Mouse (Mus musculus): ENCODE results near the gene Samd4b.

Gene Samd4b

GRCm38 (mm10) chr7:28587644-28588043 lies 10.3 kb downstream of the Samd4b start:
- peak; percentile 63 to 76 for DNase-seq

- DNase-seq: peak; percentile 48 to 65
Observed at GRCm38 (mm10) chr7:28586663-28587411, 11.1 kb downstream of the Samd4b start.

- no peak for DNase-seq
Observed at GRCm38 (mm10) chr7:28585001-28585400, 12.9 kb downstream of the Samd4b start.

- no peak for DNase-seq
Observed at GRCm38 (mm10) chr7:28584468-28584867, 13.5 kb downstream of the Samd4b start.

GRCm38 (mm10) chr7:28583570-28584344 lies 14.2 kb downstream of the Samd4b start:
- no peak for DNase-seq

GRCm38 (mm10) chr7:28582841-28583240 lies 15.1 kb downstream of the Samd4b start:
- no peak for DNase-seq

- no peak for DNase-seq
Observed at GRCm38 (mm10) chr7:28581721-28582120, 16.2 kb downstream of the Samd4b start.

- peak in 1 of 2 experiments; percentile 22 for DNase-seq
Observed at GRCm38 (mm10) chr7:28579826-28580225, 18.1 kb downstream of the Samd4b start.

GRCm38 (mm10) chr7:28578543-28579053 lies 19.3 kb downstream of the Samd4b start:
- DNase-seq: no peak

GRCm38 (mm10) chr7:28577826-28578542 lies 20.0 kb downstream of the Samd4b start:
- peak; percentile 66 to 77 for DNase-seq

GRCm38 (mm10) chr7:28576271-28576914 lies 21.6 kb downstream of the Samd4b start:
- DNase-seq: peak; percentile 68 to 79

- DNase-seq: no peak
Observed at GRCm38 (mm10) chr7:28575597-28575996, 22.3 kb downstream of the Samd4b start.

GRCm38 (mm10) chr7:28573236-28573635 lies 24.7 kb downstream of the Samd4b start:
- no peak for DNase-seq

GRCm38 (mm10) chr7:28572689-28573088 lies 25.3 kb downstream of the Samd4b start:
- peak in 1 of 2 experiments; percentile 43 for DNase-seq

- DNase-seq: peak; percentile 44 to 69
Observed at GRCm38 (mm10) chr7:28570982-28571682, 26.8 kb downstream of the Samd4b start.

GRCm38 (mm10) chr7:28570291-28570981 lies 27.5 kb downstream of the Samd4b start:
- DNase-seq: peak; percentile 89 to 93

- DNase-seq: peak; percentile 71 to 79
Observed at GRCm38 (mm10) chr7:28568253-28568652, 29.7 kb downstream of the Samd4b start.

GRCm38 (mm10) chr7:28567539-28567938 lies 30.4 kb downstream of the Samd4b start:
- no peak for DNase-seq

GRCm38 (mm10) chr7:28565407-28565806 lies 32.5 kb downstream of the Samd4b start:
- DNase-seq: no peak

GRCm38 (mm10) chr7:28562951-28563350 lies 35.0 kb downstream of the Samd4b start:
- no peak for DNase-seq

- no peak for DNase-seq
Observed at GRCm38 (mm10) chr7:28562371-28562770, 35.6 kb downstream of the Samd4b start.
